Mouse (Mus musculus) E14TG2a.4 (cell line): ENCODE results near the gene Bax.

ENCODE experiments used
- CTCF ChIP-seq: conservative IDR thresholded peaks from 2 replicates; pipeline ENCODE4 v1.5.1; 2014; ENCODE audit warnings: low read length
- NANOG ChIP-seq: IDR thresholded peaks from 2 replicates; pipeline ENCODE4 v1.6.1; 2014; ENCODE audit warnings: borderline replicate concordance, low read length, mixed read lengths

DNA sequence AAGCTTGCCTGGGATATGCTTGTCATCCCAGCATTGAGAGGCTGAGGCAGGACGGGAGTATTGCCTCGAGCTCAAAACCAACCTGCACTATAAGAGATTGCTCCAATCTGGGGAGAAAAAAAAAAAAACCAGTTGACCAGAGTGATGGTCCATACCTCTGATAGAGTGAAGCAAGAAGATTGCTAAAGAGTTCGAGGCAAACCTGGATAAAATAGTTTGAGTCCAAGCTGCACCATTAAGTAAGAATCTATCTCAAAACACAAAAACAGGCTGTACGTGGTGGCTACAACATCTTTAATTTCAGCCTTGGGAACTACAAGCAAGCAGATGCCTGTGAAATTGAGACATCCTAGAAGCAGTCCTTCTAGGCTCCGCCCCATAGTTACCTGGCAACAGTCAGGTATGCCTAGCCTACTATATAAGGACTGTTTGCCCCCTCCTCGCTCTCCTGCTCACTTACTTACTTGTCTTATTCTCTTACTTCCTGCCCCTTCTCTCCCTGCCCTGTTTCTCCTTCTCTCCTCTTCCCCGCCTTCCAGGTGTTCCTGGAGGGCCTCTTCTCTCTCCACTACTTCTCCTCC lies 482 bp upstream of the Bax start:
- TF ChIP-seq NANOG (no peak), CTCF (no peak)
